9 mouse cellular contexts compared by ENCODE assay signal in the genomic region with DNA sequence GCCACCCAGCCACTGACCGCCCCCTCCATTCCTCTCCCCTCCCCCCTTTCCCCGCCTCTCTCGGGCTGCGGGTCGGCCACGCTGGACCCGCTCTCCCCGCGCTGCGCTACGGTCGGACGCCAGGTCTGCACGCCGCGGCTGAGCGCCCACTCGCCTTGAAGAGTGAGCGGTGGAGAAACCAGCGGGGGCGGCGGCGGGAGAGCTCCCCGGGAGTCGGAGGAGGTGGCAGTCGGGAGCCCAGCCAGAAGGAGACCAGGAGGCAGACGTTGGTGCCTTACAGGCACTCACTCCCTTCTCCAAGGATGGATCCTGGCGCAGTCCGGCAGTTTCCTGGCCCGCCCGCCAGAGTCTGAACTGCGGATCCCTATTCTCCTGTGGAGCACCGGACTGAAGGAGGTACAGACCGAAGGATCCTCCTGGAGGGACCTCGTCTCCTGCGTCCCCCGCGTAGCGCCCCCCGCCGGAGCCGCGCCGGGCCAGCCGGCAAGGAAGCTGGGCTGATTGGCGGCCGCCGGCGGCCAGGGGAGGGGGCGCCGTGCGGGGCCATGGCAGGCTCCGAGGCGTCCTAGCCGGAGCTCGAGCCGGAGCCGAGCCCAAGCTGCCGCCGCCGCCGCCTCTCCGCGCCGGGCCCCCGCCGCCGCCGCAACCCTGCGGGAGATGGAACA. TPM values are rescaled to one million over a fixed set of nuclear protein-coding genes. Genes with fewer than 3 reads are reported as not detected.
A peak's percentile ranks its signal among the peaks of the same experiment; 100 is the strongest.
DNase-seq lines count a peak whose midpoint lies in the region; ATAC-seq and TF ChIP-seq lines count a peak whose summit lies in the region.
"Had no signal": no experiment of that assay in that cellular context is flagged by ENCODE, and none has a peak within 500 bp of the region (broad histone marks: within the 10 kb centered on the region; RNA-seq: fewer than 3 reads in every experiment).

No protein-coding gene starts in this region.

- DNase-seq in cerebellum, adult 2 months: peak in 1 of 2 experiments; percentile 22
- no peak for DNase-seq in cerebellum, adult 11 months
- peak; percentile 14 for DNase-seq in thymus, postnatal 4 days
- DNase-seq in thymus, postnatal 14 days: no peak
- peak; percentile 61 for DNase-seq in intestine, embryonic 14.5 days (ENCODE audit: low spot score)
- DNase-seq in liver: peak; percentile 3
- peak; percentile 77 to 83 for DNase-seq in right cerebral cortex, adult 2 months (ENCODE audit: low spot score in 2 of 2)
- DNase-seq in lung, postnatal 10 days: no peak

- H3K4me1 ChIP-seq in cerebellum, adult 2 months (ENCODE audit: control insufficient read depth, insufficient read depth, low read length): no peaks in the 10 kb centered on the region
- no peaks in the 10 kb centered on the region for H3K4me1 ChIP-seq in intestine, embryonic 14.5 days (replicated peaks; ENCODE audit: control insufficient read depth, insufficient read depth, low read length)

- peak; percentile 47; the same call in 1 of the 2 replicates for ATAC-seq in intestine, embryonic 14.5 days (replicated peaks; ENCODE audit: low FRiP score, low TSS enrichment, low read depth)

- no peaks in the 10 kb centered on the region for H3K9me3 ChIP-seq in intestine, embryonic 14.5 days (ENCODE audit: control insufficient read depth, low read length)

- no peak for TF ChIP-seq CTCF in cerebellum, adult 2 months (IDR thresholded peaks at IDR 0.05; ENCODE audit: borderline replicate concordance, insufficient read depth, low read depth, low read length)

- no peaks in the 10 kb centered on the region; the same call in 1 of the 2 replicates for H3K27me3 ChIP-seq in cerebellum, adult 2 months (ENCODE audit: control insufficient read depth, insufficient read depth, low read length)
- peaks cover 76% of the 10 kb centered on the region for H3K27me3 ChIP-seq in intestine, embryonic 14.5 days (replicated peaks; ENCODE audit: control insufficient read depth, insufficient read depth, low read length)

- H3K9ac ChIP-seq in intestine, embryonic 14.5 days (ENCODE audit: low read length): peak overlapping the region; percentile 27; the same call in 1 of the 2 replicates

- peak overlapping the region; percentile 40 for H3K4me3 ChIP-seq in cerebellum, adult 2 months (replicated peaks; ENCODE audit: insufficient read depth, low read depth, low read length)
- H3K4me3 ChIP-seq in intestine, embryonic 14.5 days (ENCODE audit: low read depth, low read length): peak overlapping the region; percentile 38

- peak overlapping the region; percentile 77 for H3K4me2 ChIP-seq in intestine, embryonic 14.5 days (ENCODE audit: low read length)

- H3K36me3 ChIP-seq in intestine, embryonic 14.5 days (ENCODE audit: control insufficient read depth, insufficient read depth, low read length): no peaks in the 10 kb centered on the region

- H3K27ac ChIP-seq in cerebellum, adult 2 months (ENCODE audit: insufficient read depth, low read length): no peak overlapping the region
- H3K27ac ChIP-seq in intestine, embryonic 14.5 days (ENCODE audit: low read depth): no peak overlapping the region

- TF ChIP-seq POLR2A in cerebellum, adult 2 months (IDR thresholded peaks at IDR 0.05; ENCODE audit: borderline replicate concordance, insufficient read depth, low read length): no peak

- WGBS in cerebellum, adult 2 months: 1% methylated on average over 67 of the region's 70 CpGs
- WGBS in intestine, embryonic 14.5 days: under 1% methylated on average over 67 of the region's 70 CpGs

RNA-seq across cellular contexts. Expression of gene Vstm2b, which starts 0.7 kb away (rescaled TPM):
- 25.0 and 32.9 TPM in 2 replicates for polyA plus RNA-seq in cerebellum, adult 2 months (2012; rRNA removed)
- 0.79 and 1.4 TPM in 2 replicates for polyA plus RNA-seq in intestine, embryonic 14.5 days (2014; fragmentation: Nextera tagmentation; extraction: Ambion mirVana)
- polyA plus RNA-seq: C2C12 had no signal

Comparison
In these comparisons a context has a peak if more than half of its experiments do, and no peak if none do; other contexts are left out.
1. DNase-seq: peak in thymus, postnatal 4 days (single experiment), intestine, embryonic 14.5 days (single experiment), liver (single experiment) and right cerebral cortex, adult 2 months (2 of 2); none in cerebellum, adult 11 months (single experiment), thymus, postnatal 14 days (single experiment) and lung, postnatal 10 days (single experiment).
2. RNA of gene Vstm2b, which starts 0.7 kb away (polyA plus RNA-seq): 25.0 to 32.9 TPM in cerebellum, adult 2 months; 0.79 to 1.4 TPM in intestine, embryonic 14.5 days; every median in the first group is over 10 times any median in the second.